Mouse (Mus musculus): ENCODE measurements around the gene Cldn14. TPM values are rescaled to one million over a fixed set of nuclear protein-coding genes. Genes with fewer than 3 reads are reported as not detected.

The Cldn14 gene
- total and polyA plus RNA-seq, 3 experiments: not detected

GRCm38 (mm10) chr16:93983576-93983975 lies 25.1 kb downstream of the Cldn14 start:
- H3K79me2 ChIP-seq (ENCODE audit: control insufficient read depth, insufficient read depth, low read length, poor library complexity): no peaks in the 10 kb centered on the region; the same call in 1 of the 2 replicates
- no peaks in the 10 kb centered on the region; a peak in 1 of 4 replicates for H3K27me3 ChIP-seq (ENCODE audit: control insufficient read depth in 1 of 2, insufficient read depth in 2 of 2, low read length in 2 of 2)
- H3K9me3 ChIP-seq (replicated peaks; ENCODE audit: insufficient read depth, low read length): no peaks in the 10 kb centered on the region
- DNase-seq (ENCODE audit: low read depth, low spot score): no peak
- H3K27ac ChIP-seq (ENCODE audit: control insufficient read depth, low read depth, low read length): no peak overlapping the region
- H3K4me1 ChIP-seq (ENCODE audit: control insufficient read depth in 1 of 2, insufficient read depth in 2 of 2, low read length in 2 of 2): peaks cover 9 to 20% of the 10 kb centered on the region in 2 experiments
- no peak for TF ChIP-seq ETS1 (IDR thresholded peaks at IDR 0.05; ENCODE audit: low read depth, low read length)
- no peak for TF ChIP-seq SIN3A (IDR thresholded peaks at IDR 0.05; ENCODE audit: low read length)
- no peak for TF ChIP-seq TBP (IDR thresholded peaks at IDR 0.05; ENCODE audit: low read depth, low read length)
- no peak for TF ChIP-seq UBTF (IDR thresholded peaks at IDR 0.05; ENCODE audit: borderline replicate concordance, insufficient read depth, low read depth, low read length)
- TF ChIP-seq MAFK (IDR thresholded peaks at IDR 0.05; ENCODE audit: borderline replicate concordance, low read depth, low read length): no peak
- H3K9ac ChIP-seq (ENCODE audit: control insufficient read depth, low read depth, low read length, poor library complexity, severe bottlenecking): no peak overlapping the region
- no peak overlapping the region for H3K4me3 ChIP-seq (ENCODE audit: control insufficient read depth in 1 of 2, insufficient read depth in 1 of 2, low read depth in 2 of 2, low read length in 2 of 2)
- peaks cover 0 to 4% of the 10 kb centered on the region in 2 experiments; a peak in 2 of 4 replicates for H3K36me3 ChIP-seq (ENCODE audit: control insufficient read depth in 1 of 2, insufficient read depth in 2 of 2, low read length in 2 of 2)

- Histone ChIP-seq H3K9ac (ENCODE audit: control insufficient read depth, low read depth, low read length, poor library complexity, severe bottlenecking) (peak overlapping the region; percentile 76), H3K27me3 (ENCODE audit: control insufficient read depth in 1 of 2, insufficient read depth in 2 of 2, low read length in 2 of 2) (no peaks in the 10 kb centered on the region; a peak in 1 of 4 replicates), H3K36me3 (ENCODE audit: control insufficient read depth in 1 of 2, insufficient read depth in 2 of 2, low read length in 2 of 2) (peaks cover 0 to 4% of the 10 kb centered on the region in 2 experiments; a peak in 2 of 4 replicates), H3K9me3 (replicated peaks; ENCODE audit: insufficient read depth, low read length) (no peaks in the 10 kb centered on the region), H3K79me2 (ENCODE audit: control insufficient read depth, insufficient read depth, low read length, poor library complexity) (no peaks in the 10 kb centered on the region; the same call in 1 of the 2 replicates), H3K27ac (ENCODE audit: control insufficient read depth, low read depth, low read length) (peak overlapping the region; percentile 91), H3K4me1 (ENCODE audit: control insufficient read depth in 1 of 2, insufficient read depth in 2 of 2, low read length in 2 of 2) (peaks cover 9 to 25% of the 10 kb centered on the region in 2 experiments), H3K4me3 (ENCODE audit: control insufficient read depth in 1 of 2, insufficient read depth in 1 of 2, low read depth in 2 of 2, low read length in 2 of 2) (peak overlapping the region; percentile 58 to 67)
- DNase-seq (ENCODE audit: low read depth, low spot score): peak; percentile 93
- TF ChIP-seq ZC3H11A (IDR thresholded peaks at IDR 0.05; ENCODE audit: low read depth, low read length) (no peak), POLR2AphosphoS2 (IDR thresholded peaks at IDR 0.05; ENCODE audit: low read length) (peak; percentile 88; the same call in 1 of the 2 replicates), TAL1 (IDR thresholded peaks at IDR 0.05; ENCODE audit: low read length) (peak; percentile 35; the same call in 1 of the 2 replicates), RCOR1 (IDR thresholded peaks at IDR 0.05; ENCODE audit: low read depth, low read length) (no peak), NELFE (IDR thresholded peaks at IDR 0.05; ENCODE audit: low read depth, low read length) (peak; percentile 78), TBP (IDR thresholded peaks at IDR 0.05; ENCODE audit: low read depth, low read length) (peak; percentile 87), SIN3A (IDR thresholded peaks at IDR 0.05; ENCODE audit: low read length) (no peak; the same call in 1 of the 2 replicates), ZMIZ1 (IDR thresholded peaks at IDR 0.05; ENCODE audit: low read depth, low read length) (peak; percentile 84; the same call in 1 of the 2 replicates), HCFC1 (IDR thresholded peaks at IDR 0.05; ENCODE audit: low read depth, low read length) (peak; percentile 79), MYB (IDR thresholded peaks at IDR 0.05; ENCODE audit: low read depth, low read length) (0 out of 2 replicates have a peak, but pooled peaks have one; percentile 35), TCF12 (IDR thresholded peaks at IDR 0.05; ENCODE audit: low read depth, low read length) (peak; percentile 54), ELF1 (IDR thresholded peaks at IDR 0.05; ENCODE audit: low read depth, low read length) (peak; percentile 84), ETS1 (IDR thresholded peaks at IDR 0.05; ENCODE audit: low read depth, low read length) (peak; percentile 71), BHLHE40 (IDR thresholded peaks at IDR 0.05; ENCODE audit: borderline replicate concordance, low read depth, low read length) (no peak), POLR2AphosphoS5 (IDR thresholded peaks at IDR 0.05; ENCODE audit: borderline replicate concordance, low read depth, low read length) (peak; percentile 64; the same call in 1 of the 2 replicates), POLR2A (IDR thresholded peaks at IDR 0.05; ENCODE audit: control insufficient read depth in 1 of 2, insufficient read depth in 1 of 2, low read depth in 1 of 2, low read length in 2 of 2, poor library complexity in 1 of 2) (peak; percentile 66 to 81), JUND (IDR thresholded peaks at IDR 0.05; ENCODE audit: low read depth, low read length) (no peak)
These were observed 26.3 kb downstream of the Cldn14 start for GRCm38 (mm10) chr16:93982341-93982740.

All from MEL (cell line).